Mouse (Mus musculus) CH12.LX (cell line): ENCODE measurements around the gene Fam69a. TPM values are rescaled to one million over a fixed set of nuclear protein-coding genes. Genes with fewer than 3 reads are reported as not detected.

ENCODE experiments used
- DNase-seq: peaks from one replicate; pipeline ENCODE4 v3.0.0-alpha.2; 2013; ENCODE audit errors: extremely low read depth
- H3K27ac ChIP-seq: 2 replicates; pipeline ENCODE4 v1.5.1; 2012; ENCODE audit warnings: low read depth, mild to moderate bottlenecking, control low read depth, moderate library complexity; ENCODE audit not compliant: insufficient read depth
- H3K27me3 ChIP-seq: replicated peaks from 2 replicates; pipeline ENCODE3; 2012; ENCODE audit warnings: inconsistent platforms
- H3K36me3 ChIP-seq, 2 experiments: replicated peaks in 1 of 2; 2 replicates each; pipeline versions ENCODE3 to v1.6.1; 2012; ENCODE audit warnings: inconsistent platforms in 1 of 2, low read length in 1 of 2, mild to moderate bottlenecking in 1 of 2, mixed read lengths in 1 of 2, moderate library complexity in 1 of 2; ENCODE audit not compliant: control insufficient read depth in 1 of 2, insufficient read depth in 1 of 2
- H3K4me1 ChIP-seq, 2 experiments: 2 replicates each; pipeline ENCODE4 v1.6.1; 2012; ENCODE audit warnings: inconsistent platforms in 1 of 2, moderate library complexity in 1 of 2; ENCODE audit not compliant: insufficient read depth in 2 of 2, control insufficient read depth in 1 of 2
- H3K4me2 ChIP-seq: 2 replicates; pipeline ENCODE4 v1.6.1; 2012; ENCODE audit warnings: low read depth, mild to moderate bottlenecking, control low read depth; ENCODE audit not compliant: poor library complexity, insufficient read depth, severe bottlenecking
- H3K4me3 ChIP-seq, 3 experiments: fragments of 150-350 bp in 1 of 3; sonication (generic) in 1 of 3; replicated peaks in 1 of 3; 2 replicates each; pipeline versions ENCODE3 to v1.5.1; 2011 to 2012; ENCODE audit warnings: low read depth in 2 of 3, low read length in 2 of 3, mild to moderate bottlenecking in 2 of 3, moderate library complexity in 2 of 3, control low read depth in 1 of 3, improper control_type of control experiment in 1 of 3, inconsistent platforms in 1 of 3, mixed read lengths in 1 of 3; ENCODE audit not compliant: poor library complexity in 1 of 3
- H3K79me2 ChIP-seq: replicated peaks from 2 replicates; pipeline ENCODE4 v1.6.1; 2012; ENCODE audit warnings: mild to moderate bottlenecking, moderate library complexity; ENCODE audit not compliant: control insufficient read depth, poor library complexity, insufficient read depth, severe bottlenecking; ENCODE audit errors: extremely low read depth
- H3K9ac ChIP-seq: 2 replicates; pipeline ENCODE4 v1.6.1; 2012; ENCODE audit warnings: low read depth, mild to moderate bottlenecking, control low read depth, moderate library complexity; ENCODE audit not compliant: insufficient read depth
- H3K9me3 ChIP-seq: replicated peaks from 2 replicates; pipeline ENCODE3; 2012; ENCODE audit warnings: low read length, inconsistent platforms, mixed read lengths
- CHD2 ChIP-seq: IDR thresholded peaks from 2 replicates; pipeline ENCODE4 v1.6.1; 2011; ENCODE audit warnings: low read length, improper control_type of control experiment
- E2F4 ChIP-seq: IDR thresholded peaks from 2 replicates; pipeline ENCODE4 v1.6.1; 2011; ENCODE audit warnings: low read depth, low read length, improper control_type of control experiment; ENCODE audit not compliant: insufficient replicate concordance
- ETS1 ChIP-seq: conservative IDR thresholded peaks from 2 replicates; pipeline ENCODE4 v1.6.1; 2012; ENCODE audit warnings: low read depth, mild to moderate bottlenecking, inconsistent platforms, low read length, improper control_type of control experiment, moderate library complexity
- GABPA ChIP-seq: IDR thresholded peaks from 2 replicates; pipeline ENCODE4 v1.6.1; 2012; ENCODE audit warnings: low read depth, low read length, improper control_type of control experiment, inconsistent platforms; ENCODE audit not compliant: insufficient replicate concordance
- HCFC1 ChIP-seq: IDR thresholded peaks from 2 replicates; pipeline ENCODE4 v1.6.1; 2012; ENCODE audit warnings: low read depth, mild to moderate bottlenecking, inconsistent platforms, low read length, improper control_type of control experiment
- IRF4 ChIP-seq: IDR thresholded peaks from 2 replicates; pipeline ENCODE4 v1.6.1; 2014; ENCODE audit warnings: low read depth, mild to moderate bottlenecking, inconsistent platforms, low read length, improper control_type of control experiment
- JUN ChIP-seq: IDR thresholded peaks from 2 replicates; pipeline ENCODE4 v1.6.1; 2011; ENCODE audit warnings: low read depth, mild to moderate bottlenecking, low read length, improper control_type of control experiment, moderate library complexity; ENCODE audit not compliant: insufficient read depth
- KAT2A ChIP-seq: IDR thresholded peaks from 2 replicates; pipeline ENCODE4 v1.6.1; 2012; ENCODE audit warnings: low read length, improper control_type of control experiment, inconsistent platforms; ENCODE audit not compliant: insufficient replicate concordance
- NELFE ChIP-seq: IDR thresholded peaks from 2 replicates; pipeline ENCODE4 v1.6.1; 2011; ENCODE audit warnings: low read depth, low read length, improper control_type of control experiment
- NRF1 ChIP-seq: IDR thresholded peaks from 2 replicates; pipeline ENCODE4 v1.6.1; 2014; ENCODE audit warnings: low read depth, mild to moderate bottlenecking, inconsistent platforms, low read length, improper control_type of control experiment, moderate library complexity
- RAD21 ChIP-seq: IDR thresholded peaks from 2 replicates; pipeline ENCODE4 v1.6.1; 2011; ENCODE audit warnings: low read depth, mild to moderate bottlenecking, low read length, improper control_type of control experiment, moderate library complexity
- RCOR1 ChIP-seq: conservative IDR thresholded peaks from 2 replicates; pipeline ENCODE4 v1.6.1; 2012; ENCODE audit warnings: low read depth, mild to moderate bottlenecking, inconsistent platforms, low read length, improper control_type of control experiment
- SIN3A ChIP-seq: IDR thresholded peaks from 2 replicates; pipeline ENCODE4 v1.6.1; 2012; ENCODE audit warnings: low read length, improper control_type of control experiment, inconsistent platforms
- SMC3 ChIP-seq: IDR thresholded peaks from 2 replicates; pipeline ENCODE4 v1.6.1; 2011; ENCODE audit warnings: low read depth, low read length, improper control_type of control experiment
- ZKSCAN1 ChIP-seq: IDR thresholded peaks from 2 replicates; pipeline ENCODE4 v1.6.1; 2012; ENCODE audit warnings: low read depth, inconsistent platforms, low read length, improper control_type of control experiment, borderline replicate concordance
- dilution Hi-C: fragments of 300-500 bp; cut with MboI; formaldehyde crosslinking; loops from 2 replicates; pipeline ENCODE4 v1.14.3; 2020; ENCODE audit warnings: low sequenced_read_pairs; ENCODE audit not compliant: extremely low pct_unique_long_range_greater_than_20kb, extremely low pct_ligation_motif_present
- in situ Hi-C: fragments of 300-500 bp; cut with MboI; formaldehyde crosslinking; loops from 3 replicates; pipeline ENCODE4 v1.14.3; 2019; ENCODE audit warnings: low sequenced_read_pairs, low pct_ligation_motif_present, low pct_unique_long_range_greater_than_20kb, mixed read lengths
- polyA plus RNA-seq: library from polyadenylated mRNA; unstranded; fragments of >175 nt; gene quantifications from 2 replicates; pipeline ENCODE4 v1.2.1, GENCODE M21; 2012; ENCODE audit warnings: low read depth; ENCODE audit not compliant: insufficient read length
- total RNA-seq, 2 experiments: library from RNA; depleted of rRNA; stranded (reverse); fragments of 300-350 nt in 1 of 2; fragments of >200 nt in 1 of 2; gene quantifications; 2 replicates each; pipeline ENCODE4 v1.2.3; 2012 to 2014

Gene Fam69a
- total and polyA plus RNA-seq, 3 experiments, result 4.2 to 14.2 (median 6.5) TPM

GRCm38 (mm10) chr5:108014173-108014572 lies 27.3 kb upstream of the Fam69a start:
- in situ Hi-C loops, result no loop called here
- H3K4me1 ChIP-seq, result peaks cover 0 to 4% of the 10 kb centered on the region in 2 experiments; a peak in 1 of 4 replicates
- no peak overlapping the region for H3K4me2 ChIP-seq
- no peaks in the 10 kb centered on the region for H3K36me3 ChIP-seq
- H3K79me2 ChIP-seq, result no peaks in the 10 kb centered on the region
- dilution Hi-C loops, result no loop called here
- no peaks in the 10 kb centered on the region for H3K27me3 ChIP-seq
- DNase-seq, result no peak
- H3K27ac ChIP-seq, result no peak overlapping the region
- no peak overlapping the region for H3K9ac ChIP-seq
- TF ChIP-seq RAD21 (no peak), E2F4 (no peak), NELFE (no peak), RCOR1 (no peak), ZKSCAN1 (no peak)
- H3K9me3 ChIP-seq, result no peaks in the 10 kb centered on the region
- no peak overlapping the region for H3K4me3 ChIP-seq

GRCm38 (mm10) chr5:108009721-108010120 lies 22.8 kb upstream of the Fam69a start:
- in situ Hi-C loops, result loop anchor here (5.0 kb wide), 1 partner anchor 92 kb away; no protein-coding TSS in a partner anchor
- H3K4me3 ChIP-seq, result no peak overlapping the region
- no peak overlapping the region for H3K9ac ChIP-seq
- H3K9me3 ChIP-seq, result no peaks in the 10 kb centered on the region
- TF ChIP-seq E2F4 (no peak), ETS1 (no peak), SIN3A (no peak), JUN (no peak), SMC3 (no peak), CHD2 (no peak), HCFC1 (no peak), KAT2A (no peak), GABPA (no peak), NRF1 (no peak), IRF4 (no peak), RAD21 (no peak)
- H3K27ac ChIP-seq, result no peak overlapping the region
- H3K36me3 ChIP-seq, result no peaks in the 10 kb centered on the region
- H3K27me3 ChIP-seq, result no peaks in the 10 kb centered on the region
- no peaks in the 10 kb centered on the region for H3K79me2 ChIP-seq
- H3K4me1 ChIP-seq, result peaks cover 4% of the 10 kb centered on the region in 2 experiments; a peak in 2 of 4 replicates
- H3K4me2 ChIP-seq, result no peak overlapping the region; the same call in 1 of the 2 replicates
- DNase-seq, result no peak
- dilution Hi-C loops, result no loop called here
